Mouse (Mus musculus) embryo, embryonic 11.5 days (tissue): ENCODE measurements at regions not wholly inside any gene's neighbourhood (a gene's known extent, or its start where the extent isn't known, plus 50 kb on each side); places are given as distances from the start of the nearest gene placed in this dataset.
A peak's percentile ranks its signal among the peaks of the same experiment; 100 is the strongest.

ENCODE experiments used
- DNase-seq: peaks from one replicate; pipeline ENCODE4 v3.0.0-alpha.2; 2012; ENCODE audit warnings: low read depth, low spot score

- DNase-seq: no peak
Observed at GRCm38 (mm10) chr11:104038271-104038800, 71.8 kb downstream of the Arf2 start.

- DNase-seq: no peak
Observed at GRCm38 (mm10) chr11:104045216-104045615, 78.7 kb downstream of the Arf2 start.

- no peak for DNase-seq
Observed at GRCm38 (mm10) chr11:104051986-104052385, 80.7 kb upstream of the Crhr1 start.

GRCm38 (mm10) chr11:104053242-104053641 is 79.4 kb upstream of the Crhr1 start:
- DNase-seq: peak; percentile 54

GRCm38 (mm10) chr11:104055941-104056340 is 76.7 kb upstream of the Crhr1 start:
- no peak for DNase-seq

GRCm38 (mm10) chr11:104057046-104057445 is 75.6 kb upstream of the Crhr1 start:
- no peak for DNase-seq

GRCm38 (mm10) chr11:104058600-104058999 is 74.1 kb upstream of the Crhr1 start:
- no peak for DNase-seq

GRCm38 (mm10) chr11:104059085-104059484 is 73.6 kb upstream of the Crhr1 start:
- DNase-seq: no peak

GRCm38 (mm10) chr11:104061361-104061760 is 71.3 kb upstream of the Crhr1 start:
- DNase-seq: no peak

GRCm38 (mm10) chr11:104065181-104065580 is 67.5 kb upstream of the Crhr1 start:
- no peak for DNase-seq

GRCm38 (mm10) chr11:104072591-104073183 is 60.0 kb upstream of the Crhr1 start:
- no peak for DNase-seq

- no peak for DNase-seq
Observed at GRCm38 (mm10) chr11:104074763-104075162, 57.9 kb upstream of the Crhr1 start.

- DNase-seq: no peak
Observed at GRCm38 (mm10) chr11:104075394-104075793, 57.3 kb upstream of the Crhr1 start.

GRCm38 (mm10) chr11:104082083-104082482 is 50.6 kb upstream of the Crhr1 start:
- DNase-seq: no peak
